Mouse (Mus musculus) T-helper 2 cell (primary cell): ENCODE results near the gene Tmem182.

Experiments used
- in situ Hi-C: fragments of 300-600 bp; cut with MboI, MseI; formaldehyde crosslinking; loops from one replicate; pipeline ENCODE4 v1.15.1; 2025; ENCODE audit warnings: high pct_unique_total_duplicates

The Tmem182 gene

GRCm38 (mm10) chr1:40805351-40805750 lies at the start of gene Tmem182:
Gene Tmem182, plus strand, starts transcription at chr1:40805601.
- in situ Hi-C loops, result no loop called here

DNA sequence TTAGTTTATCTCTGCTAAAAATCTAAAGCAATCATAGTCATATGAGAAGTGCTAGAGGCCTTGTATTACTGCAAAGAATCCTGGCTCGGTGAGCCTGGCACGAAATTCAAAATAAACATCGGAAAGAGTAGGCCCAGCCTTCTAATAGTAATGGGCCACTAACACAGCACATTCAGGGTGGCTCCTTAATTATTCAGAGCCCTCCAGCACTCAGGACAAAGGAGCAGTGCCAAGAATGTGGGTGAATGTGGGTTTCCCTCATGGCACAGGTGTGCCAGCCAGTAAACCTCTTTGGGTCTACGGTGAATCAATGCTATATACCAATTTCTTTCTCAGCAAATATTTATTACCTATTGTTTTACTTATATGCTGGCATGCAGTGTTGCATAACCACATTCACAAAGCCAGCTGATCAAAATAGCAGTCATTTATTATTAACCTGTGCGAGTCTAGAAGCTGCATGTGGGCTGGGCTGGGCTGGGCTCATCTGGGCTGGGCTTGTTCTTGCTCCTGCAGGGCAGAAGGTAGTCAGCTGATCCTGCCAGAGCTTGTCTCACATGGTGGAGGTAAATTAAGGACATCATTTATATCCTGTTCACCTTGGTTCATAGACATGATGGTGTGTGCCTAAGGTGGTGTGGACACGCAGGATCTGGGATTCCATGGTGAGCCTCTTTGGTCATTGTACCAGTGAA lies 45.5 kb upstream of the Tmem182 start:
- in situ Hi-C loops, result loop anchor here (10.0 kb wide), 1 partner anchor 185 kb away; no protein-coding TSS in a partner anchor

GRCm38 (mm10) chr1:40764042-40764441 lies 41.4 kb upstream of the Tmem182 start:
- in situ Hi-C loops, result loop anchor here (10.0 kb wide), 1 partner anchor 189 kb away; no protein-coding TSS in a partner anchor

GRCm38 (mm10) chr1:40764701-40765275 lies 40.6 kb upstream of the Tmem182 start:
- in situ Hi-C loops, result loop anchor here (10.0 kb wide), 1 partner anchor 190 kb away; no protein-coding TSS in a partner anchor

DNA sequence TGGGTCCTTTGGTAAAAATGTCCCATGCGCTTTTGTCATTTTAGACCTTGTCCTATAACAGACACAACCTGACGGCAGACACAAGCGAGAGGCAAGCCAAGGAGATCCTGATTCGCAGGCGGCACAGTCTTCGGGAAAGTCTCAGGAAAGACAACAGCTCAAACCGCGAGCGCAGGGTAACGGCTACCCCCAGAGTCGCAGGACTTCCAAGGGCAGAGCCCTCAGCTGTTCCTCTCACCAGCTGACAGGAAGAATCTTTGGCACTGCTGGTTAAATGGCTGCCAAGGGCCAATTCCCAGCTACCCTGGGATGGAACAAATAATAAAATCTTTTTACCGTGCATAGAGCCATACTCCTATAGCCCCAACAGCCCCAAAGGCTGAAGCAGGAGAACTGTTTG lies 39.9 kb upstream of the Tmem182 start:
- in situ Hi-C loops, result loop anchor here (10.0 kb wide), 1 partner anchor 191 kb away; no protein-coding TSS in a partner anchor

DNA sequence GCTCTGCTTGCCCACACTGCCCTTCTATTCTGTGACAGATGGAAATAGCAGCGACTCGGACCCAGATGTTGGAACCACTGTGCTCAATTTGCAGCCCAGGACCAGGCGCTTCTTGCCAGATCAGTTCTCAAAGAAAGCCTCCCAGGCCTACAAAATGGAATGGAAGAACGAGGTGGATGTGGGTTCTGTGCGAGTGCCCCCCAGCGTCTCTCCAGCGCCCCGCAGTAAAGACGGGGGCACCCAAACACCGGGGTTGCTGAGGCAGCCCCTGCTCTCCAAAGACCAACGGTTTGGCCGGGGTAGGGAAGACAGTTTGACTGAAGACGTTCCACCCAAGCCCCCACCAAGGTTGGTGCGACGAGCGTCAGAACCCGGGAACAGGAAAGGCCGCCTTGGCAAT lies 37.8 kb upstream of the Tmem182 start:
- in situ Hi-C loops, result loop anchor here (10.0 kb wide), 1 partner anchor 193 kb away; no protein-coding TSS in a partner anchor

- in situ Hi-C loops, result loop anchor here (10.0 kb wide), 1 partner anchor 194 kb away; no protein-coding TSS in a partner anchor
Observed at GRCm38 (mm10) chr1:40768606-40769005, 36.8 kb upstream of the Tmem182 start.

DNA sequence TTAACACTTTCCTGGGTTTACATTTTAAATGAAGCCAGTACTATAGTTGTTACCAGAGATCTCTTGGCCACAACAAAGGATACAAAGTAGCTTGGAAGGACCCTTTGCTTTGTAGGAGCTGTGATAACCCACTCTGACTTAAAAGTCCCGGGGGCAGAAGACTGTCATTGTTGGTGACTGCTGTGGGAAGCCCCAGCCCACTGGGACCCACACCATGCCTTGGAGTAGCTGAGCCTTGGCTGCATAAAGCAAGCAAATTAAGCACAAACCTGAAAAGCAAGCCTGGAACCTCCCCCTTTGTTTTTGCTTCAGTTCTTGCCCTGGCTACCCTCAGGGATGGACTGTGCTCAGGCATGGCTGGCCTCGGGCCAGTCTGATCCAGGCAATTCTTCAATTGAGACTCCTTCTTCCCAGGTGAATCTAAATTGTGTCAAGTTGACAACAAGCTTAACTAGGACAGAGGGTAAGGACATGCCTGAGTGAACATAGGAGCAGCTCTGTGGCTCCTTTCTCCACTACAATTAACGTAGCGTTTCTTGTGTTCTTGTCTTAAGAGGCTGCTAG lies 36.0 kb upstream of the Tmem182 start:
- in situ Hi-C loops, result loop anchor here (10.0 kb wide), 1 partner anchor 195 kb away; no protein-coding TSS in a partner anchor

DNA sequence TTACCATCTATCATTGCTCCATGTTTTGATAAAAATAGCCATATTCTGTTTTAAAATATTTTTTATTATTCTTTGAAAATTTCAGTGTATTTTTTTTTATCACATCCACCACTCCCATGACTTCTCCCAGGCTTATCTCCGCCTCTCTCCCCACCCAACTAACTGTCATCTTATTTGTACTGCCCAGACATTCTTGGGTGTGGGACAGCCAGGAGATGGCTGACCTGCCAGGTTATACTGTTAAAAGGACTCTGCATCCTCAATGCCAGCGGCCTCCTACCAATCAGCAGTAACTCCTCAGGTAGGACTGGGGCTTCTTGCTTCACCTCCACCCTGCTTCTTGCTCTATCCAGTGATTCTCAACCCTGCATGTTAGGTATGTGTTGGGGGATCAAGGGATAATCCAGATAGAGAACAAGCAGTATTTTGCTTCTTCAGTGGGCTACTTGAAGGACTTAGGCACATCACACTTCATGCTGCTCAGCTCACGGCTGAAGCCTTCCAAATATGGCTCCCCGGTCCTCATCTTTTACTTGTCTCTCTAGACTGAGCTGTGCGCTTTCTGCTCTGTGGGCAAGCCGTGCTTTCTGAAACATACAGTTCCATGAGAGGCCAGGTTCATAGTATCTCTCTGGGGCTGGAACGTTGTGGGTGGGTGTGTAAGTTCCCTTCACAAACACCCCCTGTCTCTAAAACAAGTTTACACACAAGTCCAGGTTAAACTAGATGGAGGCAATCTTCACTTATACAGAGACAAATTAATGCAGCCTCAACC lies 34.0 kb upstream of the Tmem182 start:
- in situ Hi-C loops, result no loop called here

- in situ Hi-C loops, result no loop called here
Observed at GRCm38 (mm10) chr1:40773234-40773633, 32.2 kb upstream of the Tmem182 start.

DNA sequence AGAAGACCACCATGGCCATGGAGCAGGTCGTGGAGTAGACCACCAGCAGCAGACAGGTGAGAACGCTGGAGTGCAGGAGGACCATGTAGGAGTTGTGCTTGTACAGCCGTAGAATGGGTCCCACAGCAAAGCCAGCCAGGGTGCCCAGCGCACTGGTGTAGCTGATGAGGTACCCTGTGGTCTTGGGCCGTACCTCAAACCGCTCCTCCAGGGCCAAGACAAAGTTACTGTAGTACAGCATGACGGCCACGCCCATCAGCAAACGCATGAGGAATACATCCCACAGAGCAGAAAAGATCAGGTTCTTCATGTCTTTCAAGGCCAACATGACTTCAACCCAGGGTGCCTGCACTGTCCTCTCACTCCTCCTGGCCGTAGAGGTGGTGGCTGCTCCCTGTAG lies 31.4 kb upstream of the Tmem182 start:
- in situ Hi-C loops, result no loop called here

DNA sequence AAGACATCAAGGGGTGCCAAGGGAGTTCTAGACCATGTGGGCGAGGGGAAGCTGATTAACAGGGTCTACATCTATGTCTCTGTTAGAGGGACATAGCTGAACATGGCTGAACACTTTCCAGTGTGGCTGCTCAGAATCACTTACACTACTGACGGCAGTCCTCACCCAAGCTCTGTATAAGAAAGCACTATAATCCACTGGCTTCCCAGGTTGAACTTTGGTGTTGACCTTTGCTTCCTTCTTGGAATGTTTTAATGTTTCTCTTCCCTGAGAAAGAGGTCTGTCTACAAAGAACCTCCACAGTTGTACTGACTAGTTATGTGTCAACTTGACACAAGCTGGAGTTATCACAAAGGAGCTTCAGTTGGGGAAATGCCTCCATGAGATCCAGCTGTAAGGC lies 29.3 kb upstream of the Tmem182 start:
- in situ Hi-C loops, result no loop called here

DNA sequence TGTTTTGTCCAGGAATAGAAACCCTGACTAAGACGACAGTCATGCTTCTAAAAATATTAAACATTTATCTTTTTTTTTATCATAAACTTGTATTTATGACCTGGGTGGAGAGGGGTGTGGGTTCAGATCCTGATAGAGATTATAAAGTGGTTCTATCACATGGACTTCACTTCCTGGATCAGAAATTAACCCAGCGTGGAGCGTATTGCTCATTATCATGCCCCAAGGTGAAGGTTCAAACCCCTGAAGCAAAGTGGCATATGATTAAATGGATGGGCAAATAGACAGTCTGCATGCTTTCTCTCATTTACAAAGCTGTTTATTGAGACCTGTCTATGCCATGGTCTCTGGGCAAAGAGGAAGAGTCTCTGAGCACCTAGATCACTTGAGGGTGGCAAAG lies 28.6 kb upstream of the Tmem182 start:
- in situ Hi-C loops, result no loop called here

- in situ Hi-C loops, result loop anchor here (5.0 kb wide), 1 partner anchor 99 kb away; no protein-coding TSS in a partner anchor
Observed at GRCm38 (mm10) chr1:40783450-40783849, 22.0 kb upstream of the Tmem182 start.

GRCm38 (mm10) chr1:40784306-40784705 lies 21.1 kb upstream of the Tmem182 start:
- in situ Hi-C loops, result loop anchor here (5.0 kb wide), 1 partner anchor 98 kb away; no protein-coding TSS in a partner anchor

GRCm38 (mm10) chr1:40785876-40786445 lies 19.4 kb upstream of the Tmem182 start:
- in situ Hi-C loops, result no loop called here

DNA sequence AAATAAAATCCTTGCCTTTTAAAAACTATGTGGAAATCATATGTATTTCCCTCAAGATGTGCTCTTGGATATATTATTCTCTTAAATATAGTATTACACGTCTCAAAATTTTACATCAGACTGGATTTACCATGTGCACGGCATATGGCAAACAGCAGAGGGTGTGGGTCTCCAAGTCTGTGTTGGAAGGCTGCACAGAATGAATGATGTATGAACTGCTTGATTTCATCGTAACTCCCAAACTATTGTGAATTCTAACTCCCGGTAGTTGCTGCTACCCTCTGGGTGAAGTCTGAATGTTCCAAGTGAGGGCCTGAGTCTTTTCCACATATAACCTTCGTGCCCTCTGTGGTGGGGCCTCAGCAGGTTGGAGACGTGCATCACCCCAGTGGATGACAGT lies 16.4 kb upstream of the Tmem182 start:
- in situ Hi-C loops, result no loop called here

DNA sequence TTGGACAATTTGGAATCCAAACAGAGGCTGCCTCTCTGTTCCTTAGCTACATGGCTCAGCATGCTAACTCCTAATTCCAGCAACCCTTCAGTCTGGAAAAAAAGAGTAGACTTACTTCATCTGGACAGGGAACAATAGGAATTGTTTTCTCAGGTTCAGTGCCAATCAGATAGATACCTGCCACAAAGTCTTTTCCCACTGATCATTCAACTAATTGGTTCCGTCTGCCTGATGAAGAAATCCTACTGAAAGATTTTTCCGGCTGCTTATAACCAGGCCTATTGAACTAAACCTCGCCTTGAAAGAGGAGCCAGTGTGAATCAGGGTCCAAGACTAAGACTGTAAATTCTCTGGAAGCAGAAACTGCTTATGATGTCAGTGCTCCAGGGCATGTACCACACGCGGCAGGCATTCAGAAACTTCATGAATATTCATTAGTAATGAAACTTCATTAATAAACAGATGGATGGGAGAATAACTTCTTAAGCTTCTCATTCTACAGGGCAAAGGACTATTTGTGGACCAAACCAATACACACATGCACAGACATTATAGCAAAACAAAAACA lies 15.7 kb upstream of the Tmem182 start:
- in situ Hi-C loops, result no loop called here

DNA sequence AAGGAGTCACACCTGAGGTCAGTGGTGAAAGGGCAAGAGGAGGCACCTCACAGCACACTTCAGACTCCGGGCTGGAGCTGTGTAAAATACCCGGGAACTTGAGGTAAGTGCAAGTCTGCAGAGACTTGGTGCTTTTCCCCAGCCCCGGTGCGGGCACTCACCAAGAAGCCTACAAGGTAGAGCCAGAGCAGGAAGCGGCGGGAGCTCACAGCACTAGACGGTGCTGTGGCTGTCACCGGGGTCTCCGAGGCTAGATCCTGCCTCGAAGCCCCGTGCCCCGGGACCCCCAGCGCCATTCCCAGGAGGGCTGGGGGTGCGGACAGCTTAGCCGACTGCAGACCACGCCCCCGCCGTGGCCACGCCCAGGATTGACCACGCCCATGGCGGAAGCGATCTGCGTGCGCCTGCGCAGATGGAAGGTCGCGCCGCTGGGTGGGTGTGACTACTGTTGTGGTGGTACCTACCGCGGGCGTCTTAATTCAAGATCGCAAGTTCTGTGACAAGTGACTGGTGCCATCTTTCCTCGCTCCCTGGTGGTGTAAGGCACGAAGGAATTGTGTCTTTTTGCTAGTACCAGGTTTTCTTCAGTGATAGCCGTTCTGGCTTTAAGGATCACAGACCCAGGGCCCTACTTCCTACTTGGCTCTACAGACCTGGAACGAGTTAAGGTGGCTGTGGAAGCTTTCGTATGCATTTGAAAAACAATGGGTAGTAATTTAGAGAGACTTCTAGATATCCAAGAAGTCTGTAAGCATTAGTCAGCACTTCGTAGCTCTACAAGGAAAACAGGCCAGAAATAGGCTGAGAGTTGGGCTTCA lies 14.9 kb upstream of the Tmem182 start, which contains the start of gene Mfsd9:
Mfsd9 (minus strand) TSS at position 364 of the 818 bp plus-strand sequence.
- in situ Hi-C loops, result no loop called here

DNA sequence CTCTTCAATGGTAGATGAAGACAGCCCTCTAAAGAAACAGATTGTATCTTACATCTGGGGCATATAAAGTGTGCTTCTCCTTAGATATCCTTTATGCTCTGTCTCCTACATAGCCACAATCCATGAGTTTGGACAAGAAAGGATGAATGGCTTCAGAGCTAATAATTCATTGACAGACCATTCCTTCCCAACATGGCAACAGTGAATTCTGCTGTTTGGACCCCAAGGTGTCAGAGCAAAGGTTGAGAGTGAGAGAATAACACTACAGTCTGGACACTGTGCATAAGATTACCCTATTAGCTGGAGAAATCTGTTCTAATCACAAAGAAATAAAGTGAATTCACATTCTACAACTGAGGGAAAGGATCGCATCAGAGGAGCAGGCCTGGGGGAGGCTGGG lies 9.9 kb upstream of the Tmem182 start:
- in situ Hi-C loops, result no loop called here
